Mouse (Mus musculus) intestine, postnatal 0 days (tissue): ENCODE results near the gene Klhl20. TPM values are rescaled to one million over a fixed set of nuclear protein-coding genes. Genes with fewer than 3 reads are reported as not detected.
A peak's percentile ranks its signal among the peaks of the same experiment; 100 is the strongest.
"Not testable (repeated sequence)": the region's sequence is repeated elsewhere in the genome, so short reads cannot be mapped to it uniquely, and the experiment has no call there.

Source experiments
- ATAC-seq: fragments of 200-750 bp; cut with Nextera tagmentation; 2 replicates; pipeline ENCODE4 v1.8.0; 2017; ENCODE audit warnings: mild to moderate bottlenecking, moderate TSS enrichment, moderate library complexity
- H3K27ac ChIP-seq: fragments of 300-500 bp; sonication (generic); 2 replicates; pipeline ENCODE4 v1.5.1; 2014; ENCODE audit warnings: mild to moderate bottlenecking, low read depth, low read length, moderate library complexity
- H3K27me3 ChIP-seq: fragments of 300-500 bp; sonication (generic); replicated peaks from 2 replicates; pipeline ENCODE4 v1.6.1; 2014; ENCODE audit warnings: low read length, mixed read lengths; ENCODE audit not compliant: control insufficient read depth, insufficient read depth
- H3K36me3 ChIP-seq: fragments of 300-500 bp; sonication (generic); 2 replicates; pipeline ENCODE4 v1.6.1; 2014; ENCODE audit warnings: mild to moderate bottlenecking, moderate library complexity; ENCODE audit not compliant: control insufficient read depth, insufficient read depth
- H3K4me1 ChIP-seq: fragments of 300-500 bp; sonication (generic); replicated peaks from 2 replicates; pipeline ENCODE4 v1.6.1; 2014; ENCODE audit warnings: antibody characterized with exemption, low read length, mixed read lengths; ENCODE audit not compliant: control insufficient read depth, insufficient read depth
- H3K4me2 ChIP-seq: fragments of 300-500 bp; sonication (generic); replicated peaks from 2 replicates; pipeline ENCODE4 v1.6.1; 2014; ENCODE audit warnings: low read depth, mild to moderate bottlenecking, moderate library complexity
- H3K4me3 ChIP-seq: fragments of 300-500 bp; sonication (generic); 2 replicates; pipeline ENCODE4 v1.5.1; 2014; ENCODE audit warnings: low read depth, low read length
- H3K9ac ChIP-seq: fragments of 300-500 bp; sonication (generic); 2 replicates; pipeline ENCODE4 v1.6.1; 2014; ENCODE audit warnings: mild to moderate bottlenecking, low read depth, low read length
- H3K9me3 ChIP-seq: fragments of 300-500 bp; sonication (generic); 2 replicates; pipeline ENCODE4 v1.6.1; 2016; ENCODE audit warnings: mixed run types; ENCODE audit not compliant: control insufficient read depth
- CTCF ChIP-seq: sonication (generic); IDR thresholded peaks from 2 replicates; pipeline ENCODE4 v1.5.1; 2016; ENCODE audit warnings: low read depth, mild to moderate bottlenecking, control low read depth, antibody characterized with exemption, moderate library complexity
- WGBS: fragments of 180-500 bp; shearing (Covaris S2); extraction: QIAGEN DNeasy Blood & Tissue Kit; methylation state at CpG from one replicate; pipeline ENCODE4 v1.1.7; 2014; 5-methylcytosine and 5-hydroxymethylcytosine counted together
- polyA plus RNA-seq: library from polyadenylated mRNA; unstranded; fragments of >200 nt; fragmentation: Nextera tagmentation; extraction: Ambion mirVana; gene quantifications from 2 replicates; pipeline ENCODE4 v1.2.1, GENCODE M21; 2015

Klhl20 gene
- polyA plus RNA-seq, 1 experiment from 2014 or later, result 5.2 TPM

GRCm38 (mm10) chr1:161151098-161151497 is 19.8 kb upstream of the Klhl20 start:
- Histone ChIP-seq H3K4me3 (no peak overlapping the region), H3K4me1 (no peaks in the 10 kb centered on the region), H3K9ac (no peak overlapping the region), H3K27ac (no peak overlapping the region), H3K9me3 (no peaks in the 10 kb centered on the region), H3K27me3 (no peaks in the 10 kb centered on the region), H3K36me3 (no peaks in the 10 kb centered on the region), H3K4me2 (no peak overlapping the region)
- TF ChIP-seq CTCF, result no peak
- WGBS, result 79% methylated on average over 6 of the region's 6 CpGs
- no peak for ATAC-seq

- no peak for TF ChIP-seq CTCF
- Histone ChIP-seq H3K36me3 (no peaks in the 10 kb centered on the region), H3K27ac (no peak overlapping the region), H3K4me3 (no peak overlapping the region), H3K9me3 (no peaks in the 10 kb centered on the region), H3K27me3 (no peaks in the 10 kb centered on the region), H3K4me1 (no peaks in the 10 kb centered on the region), H3K4me2 (no peak overlapping the region), H3K9ac (no peak overlapping the region)
- 76% methylated on average over 2 of the region's 2 CpGs for WGBS
- no peak for ATAC-seq
These were observed 16.6 kb upstream of the Klhl20 start for GRCm38 (mm10) chr1:161147888-161148287.

DNA sequence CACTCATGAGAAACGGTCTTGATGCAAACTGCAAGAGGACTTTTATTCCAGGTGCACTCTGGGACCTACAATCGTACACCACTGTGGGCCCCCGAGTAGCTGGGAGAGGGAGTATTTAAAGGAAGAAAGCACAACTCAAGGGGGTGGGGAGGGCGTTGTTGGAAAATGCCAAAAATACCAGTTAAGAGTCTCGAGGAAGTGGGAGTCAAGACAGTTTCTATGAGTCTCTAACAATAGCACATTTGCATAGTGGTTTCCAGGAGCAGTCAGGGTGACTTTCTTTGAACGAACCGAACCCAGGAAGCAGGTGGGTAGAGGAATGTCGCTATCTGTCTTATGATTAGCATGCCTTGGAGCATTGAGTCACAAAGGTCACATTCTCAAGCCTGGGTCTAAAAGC is 14.3 kb upstream of the Klhl20 start:
- not testable (repeated sequence) for H3K4me3 ChIP-seq, H3K9ac ChIP-seq, H3K4me1 ChIP-seq, H3K9me3 ChIP-seq, H3K36me3 ChIP-seq, H3K27ac ChIP-seq, H3K27me3 ChIP-seq, H3K4me2 ChIP-seq, ATAC-seq
- 76% methylated on average over 8 of the region's 8 CpGs for WGBS

DNA sequence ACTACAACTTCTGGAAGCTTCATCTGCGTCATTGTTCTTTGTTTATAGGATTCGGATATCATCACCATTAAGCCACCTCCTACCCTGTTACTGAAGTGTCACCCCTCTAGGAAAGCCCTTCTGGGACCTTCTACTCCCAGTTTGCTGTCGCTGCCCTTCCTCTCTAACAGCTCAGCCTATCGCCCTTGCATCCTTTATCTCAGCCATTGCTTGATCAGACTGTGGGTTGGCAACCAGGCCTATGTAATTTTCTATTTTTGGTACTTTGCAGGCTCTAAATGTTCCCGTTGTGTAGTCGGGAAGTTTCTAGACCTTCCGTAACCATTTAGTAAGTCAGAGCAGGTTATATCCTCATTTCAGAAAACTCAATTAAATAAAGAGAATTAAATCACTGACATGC is 11.9 kb upstream of the Klhl20 start:
- H3K36me3 ChIP-seq, result no peaks in the 10 kb centered on the region
- 91% methylated on average over 7 of the region's 7 CpGs for WGBS
- no peak for TF ChIP-seq CTCF
- no peak overlapping the region for H3K4me3 ChIP-seq
- H3K27me3 ChIP-seq, result 0 out of 2 replicates have a peak, but pooled peaks cover 3% of the 10 kb centered on the region
- no peak overlapping the region for H3K9ac ChIP-seq
- no peaks in the 10 kb centered on the region for H3K9me3 ChIP-seq
- no peak overlapping the region for H3K27ac ChIP-seq
- no peak for ATAC-seq
- H3K4me2 ChIP-seq, result no peak overlapping the region
- no peaks in the 10 kb centered on the region for H3K4me1 ChIP-seq

DNA sequence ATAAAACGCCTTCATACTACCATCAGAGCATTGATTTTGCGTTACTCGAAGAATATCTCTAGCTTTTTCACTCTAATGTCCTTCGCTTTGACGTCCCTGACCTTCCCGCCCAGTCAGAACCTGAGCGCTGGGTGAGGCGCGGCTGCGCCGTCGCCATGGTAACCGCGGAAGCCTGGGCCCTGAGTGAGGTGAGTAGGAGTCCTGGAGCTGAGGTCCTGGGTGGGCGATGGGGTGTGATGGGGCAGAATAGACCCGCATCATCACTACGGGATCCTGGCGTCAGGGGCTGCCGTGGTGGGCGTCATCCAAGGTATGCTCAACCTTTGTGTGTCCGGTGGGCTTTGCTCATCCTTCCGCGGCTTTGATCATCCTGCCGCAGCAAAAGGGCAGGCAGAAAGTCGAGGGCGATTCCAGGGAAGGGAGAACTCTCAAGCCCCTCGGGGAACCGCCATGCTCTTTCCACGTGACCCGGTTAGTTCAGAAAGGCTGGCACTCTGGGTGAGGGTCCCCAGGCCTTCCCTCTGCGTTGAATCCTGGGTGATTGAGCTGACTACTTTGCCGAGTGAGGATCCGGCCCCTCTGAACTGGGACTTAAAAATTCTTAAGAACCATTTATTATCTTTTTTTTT is 11.3 kb upstream of the Klhl20 start, which contains the start of gene Ankrd45:
Ankrd45 (plus strand) TSS at position 161 of the 629 bp plus-strand sequence.
- no peak for TF ChIP-seq CTCF
- H3K9me3 ChIP-seq, result no peaks in the 10 kb centered on the region
- H3K27me3 ChIP-seq, result 0 out of 2 replicates have a peak, but pooled peaks cover 3% of the 10 kb centered on the region
- H3K4me1 ChIP-seq, result no peaks in the 10 kb centered on the region
- H3K9ac ChIP-seq, result 0 out of 2 replicates have a peak within 1 kb of the TSS, but pooled peaks have one; percentile 34
- 11% methylated on average over 33 of the region's 33 CpGs for WGBS
- peak; percentile 19; the same call in 1 of the 2 replicates for ATAC-seq
- peak within 1 kb of the TSS; percentile 17; the same call in 1 of the 2 replicates for H3K4me3 ChIP-seq
- no peaks in the 10 kb centered on the region for H3K36me3 ChIP-seq
- H3K27ac ChIP-seq, result no peak within 1 kb of the TSS
- peak within 1 kb of the TSS; percentile 65 for H3K4me2 ChIP-seq

DNA sequence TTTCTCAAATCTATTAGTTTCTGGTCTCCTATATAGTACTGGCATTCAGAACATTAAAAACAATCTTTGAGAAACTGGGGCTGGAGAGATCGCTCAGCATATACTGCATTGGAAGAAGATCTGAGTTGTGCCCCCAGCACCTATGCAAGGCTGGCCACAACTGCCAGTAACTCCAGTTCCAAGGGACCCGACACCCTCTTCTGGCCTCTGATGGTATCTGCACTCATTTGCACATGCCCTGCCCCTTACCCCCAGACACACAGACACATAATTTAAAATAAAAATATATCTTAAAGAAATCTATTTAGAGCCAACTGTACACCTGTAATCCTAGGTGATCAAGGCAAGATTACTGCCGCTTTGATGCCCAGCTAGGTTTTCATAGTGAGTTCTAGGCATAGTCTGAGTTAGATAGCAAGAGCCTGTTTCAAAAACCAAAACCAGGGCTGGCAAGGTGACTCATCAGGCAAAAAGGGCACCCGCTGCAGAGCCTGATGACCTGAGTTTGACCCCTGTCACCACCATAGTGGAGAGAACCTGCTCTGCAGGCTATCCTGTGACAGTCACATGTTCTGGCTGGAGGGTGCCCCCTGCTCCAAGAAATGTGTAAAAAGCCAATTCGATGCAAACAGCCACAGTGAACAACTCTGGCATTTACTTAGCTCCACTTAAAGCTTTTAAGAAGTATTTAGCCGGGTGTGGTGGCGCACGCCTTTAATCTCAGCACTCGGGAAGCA is 8.9 kb upstream of the Klhl20 start:
- WGBS, result 66% methylated on average over 9 of the region's 9 CpGs
- H3K36me3 ChIP-seq, result no peaks in the 10 kb centered on the region
- H3K9me3 ChIP-seq, result no peaks in the 10 kb centered on the region
- H3K27me3 ChIP-seq, result 0 out of 2 replicates have a peak, but pooled peaks cover 3% of the 10 kb centered on the region
- no peak overlapping the region for H3K4me3 ChIP-seq
- H3K4me1 ChIP-seq, result no peaks in the 10 kb centered on the region
- H3K4me2 ChIP-seq, result no peak overlapping the region
- TF ChIP-seq CTCF, result peak; percentile 23; the same call in 1 of the 2 replicates
- H3K9ac ChIP-seq, result no peak overlapping the region
- H3K27ac ChIP-seq, result no peak overlapping the region
- ATAC-seq, result 0 out of 2 replicates have a peak, but pooled peaks have one; percentile 19
